Mouse (Mus musculus): ENCODE data around the gene Eef1b2. TPM values are rescaled to one million over a fixed set of nuclear protein-coding genes. Genes with fewer than 3 reads are reported as not detected.
"Not testable (repeated sequence)": the region's sequence is repeated elsewhere in the genome, so short reads cannot be mapped to it uniquely, and the experiment has no call there.

Eef1b2 gene
- polyA plus RNA-seq, 1 experiment: 215 TPM

DNA sequence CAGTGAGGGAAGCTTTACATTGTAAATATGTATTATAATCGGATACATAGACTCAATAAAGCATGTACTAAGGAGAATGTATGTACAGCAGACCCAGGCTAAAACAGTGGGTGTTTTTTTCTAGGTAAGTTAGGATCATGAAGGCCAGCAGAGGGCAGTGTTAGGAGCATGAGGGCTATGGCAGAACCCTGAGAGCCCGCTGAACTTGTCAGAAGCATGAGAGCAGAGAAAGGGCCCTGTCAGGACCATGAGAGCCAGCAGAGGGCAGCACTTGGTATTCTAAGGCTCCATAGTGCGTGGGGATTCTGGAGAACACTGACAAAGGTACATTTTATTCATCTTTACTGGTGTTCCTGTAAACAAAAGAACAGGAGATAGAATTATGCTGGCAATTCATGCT lies 4.4 kb downstream of the Eef1b2 start:
- TF ChIP-seq CTCF (conservative IDR thresholded peaks at IDR 0.05; ENCODE audit: insufficient read depth, insufficient read length, low read depth, low read length): peak; percentile 96
- no peak for TF ChIP-seq POLR2A (IDR thresholded peaks at IDR 0.05; ENCODE audit: low read depth, low read length)
- 5% methylated on average over 3 of the region's 3 CpGs for WGBS
- DNase-seq: peak; percentile 95
- Histone ChIP-seq H3K4me3 (ENCODE audit: insufficient read depth, low read depth, low read length) (no peak overlapping the region), H3K27ac (ENCODE audit: insufficient read depth, low read depth, low read length) (no peak overlapping the region), H3K27me3 (replicated peaks; ENCODE audit: control insufficient read depth, insufficient read depth, low read length) (no peaks in the 10 kb centered on the region), H3K4me1 (ENCODE audit: control insufficient read depth, insufficient read depth, low read length) (peaks cover 6% of the 10 kb centered on the region; the same call in 1 of the 2 replicates), H3K36me3 (ENCODE audit: control insufficient read depth, insufficient read depth, low read length) (no peaks in the 10 kb centered on the region)

DNA sequence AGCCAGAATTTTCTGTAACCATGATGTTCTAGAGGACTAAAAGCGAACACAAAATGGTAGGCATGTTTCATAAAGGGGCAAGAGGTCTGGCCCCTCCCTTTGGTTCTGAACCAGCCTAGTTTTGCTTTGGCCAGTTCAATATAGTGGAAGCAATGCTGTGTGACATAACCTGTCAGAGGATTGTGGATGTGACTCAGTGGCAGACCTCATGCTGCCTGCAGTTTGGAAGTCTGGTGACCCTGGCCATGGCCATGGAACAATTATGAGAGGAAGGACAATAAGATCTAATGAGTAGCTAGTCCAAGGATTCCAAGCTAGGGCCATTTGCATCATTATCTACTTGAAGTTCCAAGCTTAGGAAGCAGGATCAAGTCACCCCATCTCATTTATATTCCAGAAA lies 4.9 kb downstream of the Eef1b2 start:
- Histone ChIP-seq H3K27me3 (replicated peaks; ENCODE audit: control insufficient read depth, insufficient read depth, low read length) (no peaks in the 10 kb centered on the region), H3K36me3 (ENCODE audit: control insufficient read depth, insufficient read depth, low read length) (no peaks in the 10 kb centered on the region), H3K4me3 (ENCODE audit: insufficient read depth, low read depth, low read length) (no peak overlapping the region), H3K4me1 (ENCODE audit: control insufficient read depth, insufficient read depth, low read length) (peaks cover 6% of the 10 kb centered on the region; the same call in 1 of the 2 replicates), H3K27ac (ENCODE audit: insufficient read depth, low read depth, low read length) (no peak overlapping the region)
- no peak for TF ChIP-seq POLR2A (IDR thresholded peaks at IDR 0.05; ENCODE audit: low read depth, low read length)
- WGBS: 98% methylated on average over 1 of the region's 1 CpGs
- no peak for DNase-seq

DNA sequence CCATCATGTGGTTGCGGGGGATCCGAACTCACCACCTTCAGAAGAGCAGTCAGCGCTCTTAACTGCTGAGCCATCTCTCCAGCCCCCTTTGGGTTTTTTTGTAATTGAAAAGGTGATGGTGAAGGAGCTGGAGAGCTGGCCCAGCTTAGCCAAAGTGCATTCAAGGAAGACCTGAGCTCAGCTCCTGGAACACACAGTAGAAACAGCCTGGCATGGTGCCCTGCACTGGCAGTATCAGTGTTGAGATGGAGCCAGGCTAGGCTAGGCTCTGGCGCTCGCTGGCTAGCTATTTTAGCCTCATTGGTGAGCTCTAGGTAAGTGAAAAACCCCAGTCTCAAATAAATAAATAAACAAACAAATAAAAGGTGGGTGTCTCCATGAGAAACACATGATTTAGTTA lies 5.6 kb downstream of the Eef1b2 start:
- DNase-seq: peak; percentile 82
- H3K27ac ChIP-seq (ENCODE audit: insufficient read depth, low read depth, low read length): no peak overlapping the region
- H3K27me3 ChIP-seq (replicated peaks; ENCODE audit: control insufficient read depth, insufficient read depth, low read length): no peaks in the 10 kb centered on the region
- 78% methylated on average over 5 of the region's 5 CpGs for WGBS
- no peak overlapping the region for H3K4me3 ChIP-seq (ENCODE audit: insufficient read depth, low read depth, low read length)
- TF ChIP-seq CTCF (conservative IDR thresholded peaks at IDR 0.05; ENCODE audit: insufficient read depth, insufficient read length, low read depth, low read length): no peak
- TF ChIP-seq POLR2A (IDR thresholded peaks at IDR 0.05; ENCODE audit: low read depth, low read length): no peak
- no peaks in the 10 kb centered on the region for H3K36me3 ChIP-seq (ENCODE audit: control insufficient read depth, insufficient read depth, low read length)
- peaks cover 6% of the 10 kb centered on the region; the same call in 1 of the 2 replicates for H3K4me1 ChIP-seq (ENCODE audit: control insufficient read depth, insufficient read depth, low read length)

DNA sequence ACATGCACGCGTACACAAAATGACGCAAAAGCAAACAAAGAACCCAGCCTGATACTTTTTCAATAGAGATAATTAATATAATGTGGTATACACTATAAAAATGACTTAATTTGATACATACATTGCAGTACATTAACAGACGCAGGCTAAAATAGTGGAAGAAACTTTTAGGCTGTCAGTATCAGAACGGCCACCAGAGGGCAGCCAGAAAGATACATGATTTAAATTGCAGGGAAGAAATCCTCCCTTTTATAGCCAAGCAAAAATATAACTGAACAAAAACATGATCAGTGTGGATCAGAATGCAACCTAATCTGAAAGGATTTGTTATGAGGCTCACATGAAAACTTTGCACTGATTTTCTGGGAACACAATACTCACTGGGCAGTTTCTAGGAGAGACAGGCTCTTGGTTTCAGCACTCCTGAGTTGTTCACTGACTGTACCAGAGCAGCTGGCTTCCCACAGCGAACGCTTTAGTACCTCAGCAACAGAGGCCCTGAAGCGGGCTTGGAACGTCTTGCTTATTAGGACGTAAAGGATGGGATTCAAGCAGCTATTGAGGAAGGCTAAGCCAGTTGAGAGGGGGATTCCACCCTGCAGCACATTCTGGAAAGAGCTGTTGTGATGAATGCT lies 6.1 kb downstream of the Eef1b2 start:
- Histone ChIP-seq H3K4me1 (ENCODE audit: control insufficient read depth, insufficient read depth, low read length) (peaks cover 3% of the 10 kb centered on the region; the same call in 1 of the 2 replicates), H3K27ac (ENCODE audit: insufficient read depth, low read depth, low read length) (no peak overlapping the region), H3K27me3 (replicated peaks; ENCODE audit: control insufficient read depth, insufficient read depth, low read length) (no peaks in the 10 kb centered on the region), H3K4me3 (ENCODE audit: insufficient read depth, low read depth, low read length) (no peak overlapping the region), H3K36me3 (ENCODE audit: control insufficient read depth, insufficient read depth, low read length) (no peaks in the 10 kb centered on the region)
- 61% methylated on average over 10 of the region's 10 CpGs for WGBS
- TF ChIP-seq CTCF (conservative IDR thresholded peaks at IDR 0.05; ENCODE audit: insufficient read depth, insufficient read length, low read depth, low read length) (no peak), POLR2A (IDR thresholded peaks at IDR 0.05; ENCODE audit: low read depth, low read length) (no peak)
- peak; percentile 50 for DNase-seq

DNA sequence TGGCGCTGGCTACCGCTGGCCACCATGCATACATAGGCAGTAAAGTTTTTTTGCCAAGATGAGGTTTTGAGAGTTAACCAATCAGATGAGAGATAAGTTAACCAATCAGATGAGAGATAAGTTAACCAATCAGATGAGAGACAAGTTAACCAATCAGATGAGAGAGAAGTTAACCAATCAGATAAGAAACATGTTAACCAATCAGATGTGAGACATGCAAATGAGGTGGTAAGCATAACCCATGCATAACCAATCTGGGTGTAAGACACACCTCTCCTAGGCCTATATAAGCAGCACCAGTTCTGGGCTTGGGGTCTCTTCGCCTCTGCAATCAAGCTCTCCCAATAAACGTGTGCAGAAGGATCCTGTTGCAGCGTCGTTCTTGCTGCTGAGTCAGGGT lies 8.8 kb downstream of the Eef1b2 start:
- not testable (repeated sequence) for H3K27ac ChIP-seq (ENCODE audit: insufficient read depth, low read depth, low read length); H3K27me3 ChIP-seq (replicated peaks; ENCODE audit: control insufficient read depth, insufficient read depth, low read length); H3K36me3 ChIP-seq (ENCODE audit: control insufficient read depth, insufficient read depth, low read length); H3K4me1 ChIP-seq (ENCODE audit: control insufficient read depth, insufficient read depth, low read length); DNase-seq; H3K4me3 ChIP-seq (ENCODE audit: insufficient read depth, low read depth, low read length)
- WGBS: 95% methylated on average over 6 of the region's 6 CpGs

DNA sequence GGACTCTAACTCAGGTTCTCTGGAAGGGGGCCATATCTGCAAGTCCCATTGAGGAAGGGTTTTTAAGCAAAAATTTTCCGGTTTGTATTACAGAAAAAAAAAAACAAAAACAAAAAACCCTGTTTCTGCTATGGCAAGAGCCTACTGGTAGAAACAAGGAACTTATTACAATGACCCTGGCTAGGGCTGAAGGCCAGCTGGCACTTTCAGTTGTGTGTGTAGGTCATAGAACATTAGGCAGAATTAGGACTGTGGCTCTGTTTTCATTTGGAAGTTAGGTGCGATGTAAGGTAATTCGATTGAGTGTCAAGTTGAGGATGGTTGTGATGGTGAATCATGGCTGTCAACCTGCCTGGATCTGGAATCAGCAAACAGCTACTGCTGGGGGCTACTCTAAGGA lies 11.9 kb downstream of the Eef1b2 start:
- no peaks in the 10 kb centered on the region for H3K27me3 ChIP-seq (replicated peaks; ENCODE audit: control insufficient read depth, insufficient read depth, low read length)
- DNase-seq: peak; percentile 46
- no peak overlapping the region for H3K27ac ChIP-seq (ENCODE audit: insufficient read depth, low read depth, low read length)
- H3K4me1 ChIP-seq (ENCODE audit: control insufficient read depth, insufficient read depth, low read length): no peaks in the 10 kb centered on the region
- TF ChIP-seq POLR2A (IDR thresholded peaks at IDR 0.05; ENCODE audit: low read depth, low read length): no peak
- no peak for TF ChIP-seq CTCF (conservative IDR thresholded peaks at IDR 0.05; ENCODE audit: insufficient read depth, insufficient read length, low read depth, low read length)
- no peak overlapping the region for H3K4me3 ChIP-seq (ENCODE audit: insufficient read depth, low read depth, low read length)
- WGBS: 73% methylated on average over 3 of the region's 3 CpGs
- H3K36me3 ChIP-seq (ENCODE audit: control insufficient read depth, insufficient read depth, low read length): no peaks in the 10 kb centered on the region

DNA sequence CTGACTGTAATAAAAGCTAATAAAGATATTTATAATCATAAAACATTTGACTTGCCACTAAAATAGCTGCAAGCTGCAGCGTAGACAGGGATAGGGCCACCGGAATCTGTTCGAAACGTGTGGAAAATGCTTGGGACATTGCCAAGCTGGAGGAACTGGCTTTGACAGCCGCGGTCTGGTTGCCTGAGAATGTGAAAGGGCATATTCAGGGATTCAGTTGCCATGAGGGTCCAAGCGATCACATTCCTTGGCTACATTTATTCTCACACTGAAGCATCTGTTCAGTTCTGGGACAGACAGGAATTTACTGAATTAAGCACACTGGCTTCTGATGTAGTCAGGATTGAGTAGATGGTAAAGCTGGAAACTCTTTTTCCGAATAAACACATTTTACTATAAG lies 14.2 kb downstream of the Eef1b2 start:
- no peak overlapping the region for H3K27ac ChIP-seq (ENCODE audit: insufficient read depth, low read depth, low read length)
- WGBS: 45% methylated on average over 8 of the region's 8 CpGs
- peak; percentile 51 for DNase-seq
- no peaks in the 10 kb centered on the region for H3K36me3 ChIP-seq (ENCODE audit: control insufficient read depth, insufficient read depth, low read length)
- no peak for TF ChIP-seq CTCF (conservative IDR thresholded peaks at IDR 0.05; ENCODE audit: insufficient read depth, insufficient read length, low read depth, low read length)
- H3K4me1 ChIP-seq (ENCODE audit: control insufficient read depth, insufficient read depth, low read length): no peaks in the 10 kb centered on the region
- no peaks in the 10 kb centered on the region for H3K27me3 ChIP-seq (replicated peaks; ENCODE audit: control insufficient read depth, insufficient read depth, low read length)
- no peak overlapping the region for H3K4me3 ChIP-seq (ENCODE audit: insufficient read depth, low read depth, low read length)

Data from kidney, adult 2 months (tissue).